Mouse (Mus musculus): ENCODE results near the gene Tbc1d16. TPM values are rescaled to one million over a fixed set of nuclear protein-coding genes. Genes with fewer than 3 reads are reported as not detected.

Gene Tbc1d16
- polyA plus RNA-seq, 1 experiment = 17.6 TPM

GRCm38 (mm10) chr11:119143376-119144002, 84.8 kb downstream of the Tbc1d16 start:
- no peak for DNase-seq
- TF ChIP-seq CTCF (IDR thresholded peaks at IDR 0.05; ENCODE audit: insufficient read depth, low read length) = no peak
- no peak for TF ChIP-seq POLR2A (IDR thresholded peaks at IDR 0.05; ENCODE audit: borderline replicate concordance, extremely low read depth, low read depth, low read length)
- no peak overlapping the region for H3K4me3 ChIP-seq (replicated peaks; ENCODE audit: extremely low read depth, low read depth, low read length)
- no peaks in the 10 kb centered on the region for H3K4me1 ChIP-seq (ENCODE audit: control insufficient read depth, insufficient read depth, low read length)
- WGBS = 77% methylated on average over 16 of the region's 16 CpGs

GRCm38 (mm10) chr11:119142615-119143014, 85.7 kb downstream of the Tbc1d16 start:
- no peak for DNase-seq
- Histone ChIP-seq H3K4me3 (replicated peaks; ENCODE audit: extremely low read depth, low read depth, low read length) (no peak overlapping the region), H3K4me1 (ENCODE audit: control insufficient read depth, insufficient read depth, low read length) (no peaks in the 10 kb centered on the region)
- 87% methylated on average over 8 of the region's 8 CpGs for WGBS
- no peak for TF ChIP-seq CTCF (IDR thresholded peaks at IDR 0.05; ENCODE audit: insufficient read depth, low read length)
- TF ChIP-seq POLR2A (IDR thresholded peaks at IDR 0.05; ENCODE audit: borderline replicate concordance, extremely low read depth, low read depth, low read length) = no peak

- Histone ChIP-seq H3K4me3 (replicated peaks; ENCODE audit: extremely low read depth, low read depth, low read length) (no peak overlapping the region), H3K4me1 (ENCODE audit: control insufficient read depth, insufficient read depth, low read length) (no peaks in the 10 kb centered on the region)
- TF ChIP-seq POLR2A (IDR thresholded peaks at IDR 0.05; ENCODE audit: borderline replicate concordance, extremely low read depth, low read depth, low read length) = no peak
- no peak for TF ChIP-seq CTCF (IDR thresholded peaks at IDR 0.05; ENCODE audit: insufficient read depth, low read length)
- no peak for DNase-seq
- WGBS = 70% methylated on average over 6 of the region's 6 CpGs
Observed at GRCm38 (mm10) chr11:119139026-119139425, 89.3 kb downstream of the Tbc1d16 start.

- no peak overlapping the region for H3K4me3 ChIP-seq (replicated peaks; ENCODE audit: extremely low read depth, low read depth, low read length)
Observed at GRCm38 (mm10) chr11:119138205-119138604, 90.1 kb downstream of the Tbc1d16 start.

GRCm38 (mm10) chr11:119134586-119134985, 93.7 kb downstream of the Tbc1d16 start:
- DNase-seq = no peak
- TF ChIP-seq CTCF (IDR thresholded peaks at IDR 0.05; ENCODE audit: insufficient read depth, low read length) (no peak), POLR2A (IDR thresholded peaks at IDR 0.05; ENCODE audit: borderline replicate concordance, extremely low read depth, low read depth, low read length) (no peak)
- Histone ChIP-seq H3K4me1 (ENCODE audit: control insufficient read depth, insufficient read depth, low read length) (no peaks in the 10 kb centered on the region), H3K4me3 (replicated peaks; ENCODE audit: extremely low read depth, low read depth, low read length) (no peak overlapping the region)
- WGBS = 17% methylated on average over 17 of the region's 17 CpGs

More at GRCm38 (mm10) chr11:119138205-119138604, 90.1 kb downstream of the Tbc1d16 start:
- WGBS = 48% methylated on average over 9 of the region's 9 CpGs
- H3K4me1 ChIP-seq (ENCODE audit: control insufficient read depth, insufficient read depth, low read length) = no peaks in the 10 kb centered on the region
- TF ChIP-seq CTCF (IDR thresholded peaks at IDR 0.05; ENCODE audit: insufficient read depth, low read length) (no peak), POLR2A (IDR thresholded peaks at IDR 0.05; ENCODE audit: borderline replicate concordance, extremely low read depth, low read depth, low read length) (no peak)
- no peak for DNase-seq

GRCm38 (mm10) chr11:119133437-119134221, 94.7 kb downstream of the Tbc1d16 start:
- peak; percentile 35 for DNase-seq
- WGBS = 67% methylated on average over 5 of the region's 5 CpGs
- TF ChIP-seq CTCF (IDR thresholded peaks at IDR 0.05; ENCODE audit: insufficient read depth, low read length) = no peak
- no peak for TF ChIP-seq POLR2A (IDR thresholded peaks at IDR 0.05; ENCODE audit: borderline replicate concordance, extremely low read depth, low read depth, low read length)
- Histone ChIP-seq H3K4me3 (replicated peaks; ENCODE audit: extremely low read depth, low read depth, low read length) (no peak overlapping the region), H3K4me1 (ENCODE audit: control insufficient read depth, insufficient read depth, low read length) (no peaks in the 10 kb centered on the region)

GRCm38 (mm10) chr11:119132198-119133035, 95.9 kb downstream of the Tbc1d16 start:
- no peak for DNase-seq
- 83% methylated on average over 14 of the region's 14 CpGs for WGBS
- Histone ChIP-seq H3K4me3 (replicated peaks; ENCODE audit: extremely low read depth, low read depth, low read length) (no peak overlapping the region), H3K4me1 (ENCODE audit: control insufficient read depth, insufficient read depth, low read length) (peaks cover 9% of the 10 kb centered on the region)
- TF ChIP-seq CTCF (IDR thresholded peaks at IDR 0.05; ENCODE audit: insufficient read depth, low read length) (no peak), POLR2A (IDR thresholded peaks at IDR 0.05; ENCODE audit: borderline replicate concordance, extremely low read depth, low read depth, low read length) (no peak)

GRCm38 (mm10) chr11:119130081-119130765, 98.1 kb downstream of the Tbc1d16 start:
- 34% methylated on average over 21 of the region's 24 CpGs for WGBS
- no peak for DNase-seq
- Histone ChIP-seq H3K4me3 (replicated peaks; ENCODE audit: extremely low read depth, low read depth, low read length) (no peak overlapping the region), H3K4me1 (ENCODE audit: control insufficient read depth, insufficient read depth, low read length) (peaks cover 18% of the 10 kb centered on the region)
- TF ChIP-seq CTCF (IDR thresholded peaks at IDR 0.05; ENCODE audit: insufficient read depth, low read length) (no peak), POLR2A (IDR thresholded peaks at IDR 0.05; ENCODE audit: borderline replicate concordance, extremely low read depth, low read depth, low read length) (no peak)
